Mouse (Mus musculus): ENCODE measurements at regions not wholly inside any gene's neighbourhood (a gene's known extent, or its start where the extent isn't known, plus 50 kb on each side); places are given as distances from the start of the nearest gene placed in this dataset.

DNA sequence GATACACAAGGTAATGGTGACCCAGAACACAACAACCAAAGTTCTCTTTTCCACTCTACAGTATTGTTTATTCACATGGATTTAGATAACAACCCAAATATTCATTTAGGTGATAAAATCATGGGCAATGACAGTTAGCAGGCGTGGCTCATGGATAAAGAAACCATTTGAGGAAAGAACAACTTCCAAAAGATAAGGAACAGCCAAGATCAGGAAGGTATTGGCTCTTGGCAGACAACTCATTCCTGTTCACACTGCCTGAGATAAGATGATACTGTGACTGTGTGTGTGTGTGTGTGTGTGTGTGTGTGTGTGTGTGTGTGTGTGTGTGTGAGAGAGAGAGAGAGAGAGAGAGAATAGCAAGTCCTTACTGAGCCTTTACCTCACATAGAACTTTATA, 285.7 kb upstream of the Pard3b start:
- H3K36me3 ChIP-seq (ENCODE audit: control insufficient read depth, insufficient read depth, low read length), result peaks cover 5% of the 10 kb centered on the region
- no peaks in the 10 kb centered on the region for H3K27me3 ChIP-seq (ENCODE audit: control insufficient read depth, insufficient read depth, low read length)
- no peaks in the 10 kb centered on the region for H3K79me2 ChIP-seq (replicated peaks; ENCODE audit: control insufficient read depth, insufficient read depth, low read length)
- no peak overlapping the region for H3K4me3 ChIP-seq
- DNase-seq, result no peak
- no peak overlapping the region; the same call in 1 of the 2 replicates for H3K27ac ChIP-seq
- intact Hi-C loops (cut with DNase I), result loop anchor here (2.0 kb wide), 1 partner anchor 42 kb away; no protein-coding TSS in a partner anchor
- 31% methylated on average over 1 of the region's 1 CpGs for WGBS
- H3K4me1 ChIP-seq (ENCODE audit: control insufficient read depth, insufficient read depth, low read length), result peaks cover 6% of the 10 kb centered on the region
- TF ChIP-seq CTCF (IDR thresholded peaks at IDR 0.05), result no peak
- no peak for TF ChIP-seq POLR2A (IDR thresholded peaks at IDR 0.05; ENCODE audit: insufficient read depth, low read depth, low read length)
- TF ChIP-seq EP300 (IDR thresholded peaks at IDR 0.05; ENCODE audit: insufficient read depth, low read depth, low read length), result no peak
- H3K9ac ChIP-seq (ENCODE audit: low read depth, low read length), result no peak overlapping the region

DNA sequence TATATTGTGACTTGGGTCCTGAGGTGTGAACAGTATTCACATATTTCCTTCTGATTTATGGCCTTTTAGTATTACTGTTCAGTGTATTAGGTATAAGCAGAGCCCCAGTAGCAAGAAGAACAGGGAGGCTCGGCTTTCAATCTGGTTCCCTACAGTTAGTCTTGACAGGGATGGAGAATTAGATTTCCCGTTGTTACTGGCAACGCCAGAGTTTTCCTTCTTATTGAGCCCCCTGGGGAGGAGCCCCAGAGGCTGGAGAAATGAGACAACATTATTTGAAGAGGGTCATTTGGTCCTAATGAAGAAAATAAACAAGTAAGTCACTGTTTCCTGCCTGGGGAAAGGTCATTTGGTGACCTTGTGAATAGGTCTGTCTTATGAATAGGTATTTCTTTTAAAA, 285.1 kb upstream of the Pard3b start:
- no peak for DNase-seq
- intact Hi-C loops (cut with DNase I), result loop anchor here (2.0 kb wide), 1 partner anchor 43 kb away; no protein-coding TSS in a partner anchor
- peaks cover 5% of the 10 kb centered on the region for H3K36me3 ChIP-seq (ENCODE audit: control insufficient read depth, insufficient read depth, low read length)
- H3K27me3 ChIP-seq (ENCODE audit: control insufficient read depth, insufficient read depth, low read length), result no peaks in the 10 kb centered on the region
- H3K79me2 ChIP-seq (replicated peaks; ENCODE audit: control insufficient read depth, insufficient read depth, low read length), result no peaks in the 10 kb centered on the region
- H3K9ac ChIP-seq (ENCODE audit: low read depth, low read length), result no peak overlapping the region
- peak overlapping the region; percentile 55 for H3K27ac ChIP-seq
- WGBS, result 33% methylated on average over 3 of the region's 3 CpGs
- no peak overlapping the region for H3K4me3 ChIP-seq
- H3K4me1 ChIP-seq (ENCODE audit: control insufficient read depth, insufficient read depth, low read length), result peaks cover 6% of the 10 kb centered on the region
- TF ChIP-seq EP300 (IDR thresholded peaks at IDR 0.05; ENCODE audit: insufficient read depth, low read depth, low read length) (no peak), POLR2A (IDR thresholded peaks at IDR 0.05; ENCODE audit: insufficient read depth, low read depth, low read length) (no peak), CTCF (IDR thresholded peaks at IDR 0.05) (no peak)

DNA sequence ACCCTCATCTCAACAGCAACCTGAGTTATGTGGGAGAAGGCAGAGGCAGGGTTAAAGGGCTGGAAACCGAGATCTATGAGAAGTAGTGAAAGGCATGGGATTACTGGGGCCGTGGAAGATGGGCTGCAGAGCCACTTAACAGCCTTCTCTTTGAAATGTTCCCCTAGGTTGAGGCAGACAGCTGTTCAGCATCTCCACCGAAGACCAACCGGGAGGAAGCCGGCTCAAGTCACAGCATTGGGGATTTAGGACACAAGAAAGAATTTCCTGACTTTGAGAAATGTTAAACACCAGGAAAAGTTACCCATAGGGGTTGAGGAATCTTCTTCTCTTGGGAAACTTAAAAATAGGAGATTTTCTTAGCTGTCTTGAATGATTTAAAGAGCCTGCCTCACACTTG, 283.4 kb upstream of the Pard3b start:
- 71% methylated on average over 5 of the region's 5 CpGs for WGBS
- no peak for DNase-seq
- TF ChIP-seq POLR2A (IDR thresholded peaks at IDR 0.05; ENCODE audit: insufficient read depth, low read depth, low read length) (no peak), EP300 (IDR thresholded peaks at IDR 0.05; ENCODE audit: insufficient read depth, low read depth, low read length) (no peak), CTCF (IDR thresholded peaks at IDR 0.05) (no peak)
- Histone ChIP-seq H3K27ac (no peak overlapping the region), H3K4me1 (ENCODE audit: control insufficient read depth, insufficient read depth, low read length) (peaks cover 6% of the 10 kb centered on the region), H3K9ac (ENCODE audit: low read depth, low read length) (no peak overlapping the region), H3K4me3 (no peak overlapping the region), H3K27me3 (ENCODE audit: control insufficient read depth, insufficient read depth, low read length) (no peaks in the 10 kb centered on the region), H3K79me2 (replicated peaks; ENCODE audit: control insufficient read depth, insufficient read depth, low read length) (no peaks in the 10 kb centered on the region), H3K36me3 (ENCODE audit: control insufficient read depth, insufficient read depth, low read length) (peaks cover 5% of the 10 kb centered on the region)
- intact Hi-C loops (cut with DNase I), result no loop called here

DNA sequence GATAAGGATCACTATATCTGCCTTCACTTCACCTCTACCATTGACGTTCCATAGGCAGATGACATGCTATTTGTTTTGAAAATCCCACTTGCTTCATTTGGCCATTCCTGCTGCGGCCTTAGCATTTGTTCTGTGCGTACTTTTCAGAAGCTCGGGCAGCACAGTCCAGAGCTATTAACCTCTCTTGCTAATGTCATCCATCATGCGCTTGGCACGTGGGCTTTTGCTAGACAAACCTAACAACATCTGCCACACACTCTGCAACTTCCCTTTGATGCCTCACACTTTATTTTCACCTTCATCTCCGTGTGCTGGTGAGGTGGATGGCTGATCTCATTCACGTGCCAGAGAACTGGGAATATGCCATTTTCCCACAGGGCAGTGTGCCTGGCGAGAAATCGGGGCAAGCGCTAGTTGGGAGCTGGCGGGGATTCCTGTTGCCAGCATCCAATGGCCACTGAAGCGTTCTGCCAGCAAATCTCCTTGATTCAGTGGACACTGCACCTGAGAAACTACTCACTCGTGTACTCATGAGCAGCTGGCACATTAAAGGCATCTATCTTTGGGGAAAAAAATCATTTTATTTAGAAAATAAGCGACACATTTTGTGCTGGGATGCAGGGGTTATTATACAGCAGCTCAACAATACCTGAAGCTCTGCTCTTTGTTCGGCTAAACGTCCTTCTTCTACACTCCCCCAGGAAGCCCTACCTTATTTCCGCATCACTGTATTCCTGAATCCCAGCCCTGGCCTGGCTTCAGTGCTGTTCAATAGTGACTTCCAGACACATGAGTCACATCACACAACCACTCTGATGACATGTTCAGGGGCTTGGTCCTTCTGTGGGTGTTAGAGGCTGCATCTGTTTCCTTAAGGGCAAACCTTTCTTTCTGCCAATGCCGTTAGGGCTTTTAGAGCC, 279.4 kb upstream of the Pard3b start:
- intact Hi-C loops (cut with DNase I), result no loop called here
- Histone ChIP-seq H3K79me2 (replicated peaks; ENCODE audit: control insufficient read depth, insufficient read depth, low read length) (no peaks in the 10 kb centered on the region), H3K4me1 (ENCODE audit: control insufficient read depth, insufficient read depth, low read length) (peaks cover 3% of the 10 kb centered on the region), H3K27ac (no peak overlapping the region), H3K9ac (ENCODE audit: low read depth, low read length) (no peak overlapping the region), H3K36me3 (ENCODE audit: control insufficient read depth, insufficient read depth, low read length) (no peaks in the 10 kb centered on the region), H3K4me3 (no peak overlapping the region), H3K27me3 (ENCODE audit: control insufficient read depth, insufficient read depth, low read length) (no peaks in the 10 kb centered on the region)
- no peak for TF ChIP-seq POLR2A (IDR thresholded peaks at IDR 0.05; ENCODE audit: insufficient read depth, low read depth, low read length)
- TF ChIP-seq CTCF (IDR thresholded peaks at IDR 0.05), result no peak
- TF ChIP-seq EP300 (IDR thresholded peaks at IDR 0.05; ENCODE audit: insufficient read depth, low read depth, low read length), result no peak
- WGBS, result 70% methylated on average over 19 of the region's 19 CpGs
- DNase-seq, result no peak

DNA sequence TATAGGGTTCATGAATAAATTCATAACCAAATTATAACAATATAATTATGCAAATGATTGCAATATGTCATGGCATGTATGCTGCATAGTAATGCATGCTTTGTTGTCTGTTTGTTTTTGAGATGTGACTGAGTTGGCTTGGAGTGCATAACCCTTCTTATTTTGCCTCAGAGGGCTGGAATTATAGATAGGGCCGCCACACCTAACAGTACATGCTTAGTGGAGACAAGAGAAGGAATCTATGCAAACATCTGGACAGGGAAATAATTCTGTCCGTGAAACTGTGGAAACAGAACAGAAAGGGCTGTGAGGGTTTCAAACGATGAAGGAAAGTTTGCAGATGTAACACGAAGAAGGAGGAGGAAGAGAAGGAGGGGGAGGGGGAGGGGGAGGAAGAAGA, 266.0 kb upstream of the Pard3b start:
- 50% methylated on average over 4 of the region's 4 CpGs for WGBS

More for the DNA sequence above, 266.0 kb upstream of the Pard3b start:
- Histone ChIP-seq H3K79me2 (replicated peaks; ENCODE audit: control insufficient read depth, insufficient read depth, low read length) (no peaks in the 10 kb centered on the region), H3K36me3 (ENCODE audit: control insufficient read depth, insufficient read depth, low read length) (no peaks in the 10 kb centered on the region), H3K27me3 (ENCODE audit: control insufficient read depth, insufficient read depth, low read length) (no peaks in the 10 kb centered on the region), H3K4me3 (no peak overlapping the region), H3K4me1 (ENCODE audit: control insufficient read depth, insufficient read depth, low read length) (peaks cover 15% of the 10 kb centered on the region), H3K9ac (ENCODE audit: low read depth, low read length) (no peak overlapping the region), H3K27ac (no peak overlapping the region)
- intact Hi-C loops (cut with DNase I), result no loop called here
- no peak for DNase-seq
- TF ChIP-seq CTCF (IDR thresholded peaks at IDR 0.05) (no peak), EP300 (IDR thresholded peaks at IDR 0.05; ENCODE audit: insufficient read depth, low read depth, low read length) (no peak), POLR2A (IDR thresholded peaks at IDR 0.05; ENCODE audit: insufficient read depth, low read depth, low read length) (no peak)

All from heart, adult 2 months (tissue).